Mouse (Mus musculus): ENCODE measurements around the gene Pdss2. TPM values are rescaled to one million over a fixed set of nuclear protein-coding genes. Genes with fewer than 3 reads are reported as not detected.

Gene Pdss2
- polyA plus RNA-seq, 1 experiment from 2014 or later, result 13.7 TPM

Other genes starting within 250 kb of the Pdss2 start
- 5.2 and 5.3 TPM in 2 replicates for gene Sobp, start 47.0 kb upstream of the Pdss2 start, polyA plus RNA-seq (2014; fragmentation: Nextera tagmentation; extraction: Ambion mirVana)
- 0.81 and 1.7 TPM in 2 replicates for gene 9030612E09Rik, start 46.8 kb upstream of the Pdss2 start, polyA plus RNA-seq (2014; fragmentation: Nextera tagmentation; extraction: Ambion mirVana)